Mouse (Mus musculus) layer of hippocampus, postnatal 36 days (tissue): ENCODE data around the gene Clvs2. TPM values are rescaled to one million over a fixed set of nuclear protein-coding genes. Genes with fewer than 3 reads are reported as not detected.

Source experiments
- DNase-seq, 2 experiments: peaks; one replicate each; pipeline ENCODE4 v3.0.0; 2022
- total RNA-seq, 2 experiments: library from RNA; stranded (reverse); gene quantifications; 2 replicates each; pipeline ENCODE4 v1.2.3; 2021

Gene Clvs2
- total RNA-seq, result 100 to 1,000 TPM in 1 of 2 experiments, 10 to 100 TPM in 1; 93.5 to 105 TPM

- DNase-seq, result peak; percentile 88
Measured at GRCm38 (mm10) chr10:33624131-33624879, at the start of gene Clvs2. Gene Clvs2 (minus strand): TSS chr10:33624769.

- peak; percentile 66 to 77 for DNase-seq
Measured at GRCm38 (mm10) chr10:33653142-33653541, 28.6 kb upstream of the Clvs2 start.

- DNase-seq, result peak; percentile 20 to 37
Measured at GRCm38 (mm10) chr10:33623577-33623991, 985 bp downstream of the Clvs2 start.

- peak; percentile 32 to 37 for DNase-seq
Measured at GRCm38 (mm10) chr10:33622700-33623099, 1.9 kb downstream of the Clvs2 start.

GRCm38 (mm10) chr10:33616207-33616606 lies 8.4 kb downstream of the Clvs2 start:
- no peak for DNase-seq

- DNase-seq, result no peak
Measured at GRCm38 (mm10) chr10:33613197-33613596, 11.4 kb downstream of the Clvs2 start.

GRCm38 (mm10) chr10:33592732-33593131 lies 31.8 kb downstream of the Clvs2 start:
- no peak for DNase-seq

GRCm38 (mm10) chr10:33588800-33589199 lies 35.8 kb downstream of the Clvs2 start:
- DNase-seq, result no peak

GRCm38 (mm10) chr10:33587118-33587517 lies 37.5 kb downstream of the Clvs2 start:
- no peak for DNase-seq

GRCm38 (mm10) chr10:33558081-33558480 lies 66.5 kb downstream of the Clvs2 start:
- no peak for DNase-seq

GRCm38 (mm10) chr10:33540331-33540730 lies 84.2 kb downstream of the Clvs2 start:
- DNase-seq, result peak; percentile 94 to 97

Other genes starting within 250 kb of the Clvs2 start
- gene Sult3a2, start 161.9 kb upstream of the Clvs2 start, total RNA-seq, result 1 to 10 TPM in 1 of 2 experiments, under 1 TPM in 1; 0.71 to 2.0 TPM
- not detected for gene Sult3a1, start 233.0 kb upstream of the Clvs2 start, total RNA-seq